Mouse (Mus musculus) frontal cortex, postnatal 14 days (tissue): Measurements from ENCODE around the gene Gm20897.
"Not testable (repeated sequence)": the region's sequence is repeated elsewhere in the genome, so short reads cannot be mapped to it uniquely, and the experiment has no call there.

Source experiments
- DNase-seq, 2 experiments: peaks; one replicate each; pipeline ENCODE4 v3.0.0; 2022; ENCODE audit warnings: low spot score in 2 of 2

Gene Gm20897

GRCm38 (mm10) chrY:38502138-38502537 lies at the start of gene Gm20897:
Gene Gm20897 (minus strand): TSS chrY:38502238.
- not testable (repeated sequence) for DNase-seq
